Mouse (Mus musculus) liver, adult 2 months (tissue): Measurements from ENCODE around the gene Gatd1.

Experiments used
- CTCF ChIP-seq: fragments of 200-500 bp; IDR thresholded peaks from 2 replicates; pipeline ENCODE4 v1.5.1; 2011; ENCODE audit warnings: low read depth, low read length, control low read depth
- POLR2A ChIP-seq: fragments of 200-500 bp; IDR thresholded peaks from 2 replicates; pipeline ENCODE4 v1.6.1; 2011; ENCODE audit warnings: low read length, control low read depth; ENCODE audit not compliant: insufficient read depth; ENCODE audit errors: extremely low read depth

- TF ChIP-seq CTCF (no peak), POLR2A (no peak)
Observed at GRCm38 (mm10) chr7:141439140-141439679, 25.3 kb upstream of the Gatd1 start.
